Mouse (Mus musculus) erythroblast, embryonic 14.5 days (primary cell): ENCODE measurements around the gene Gbp8.
"Not testable (repeated sequence)": the region's sequence is repeated elsewhere in the genome, so short reads cannot be mapped to it uniquely, and the experiment has no call there.

Experiments
- GATA1 ChIP-seq: IDR thresholded peaks from 2 replicates; pipeline ENCODE4 v1.6.1; 2012; ENCODE audit warnings: low read length, inconsistent platforms, mixed read lengths
- TAL1 ChIP-seq: IDR thresholded peaks from 3 replicates; pipeline ENCODE4 v1.6.1; 2012; ENCODE audit warnings: low read length, inconsistent platforms, mixed read lengths

- not testable (repeated sequence) for TF ChIP-seq GATA1, TAL1
Observed at GRCm38 (mm10) chr5:105110271-105110852, 29.0 kb downstream of the Gbp8 start.
